Mouse (Mus musculus) lung, postnatal 0 days (tissue): Measurements from ENCODE around the gene Anapc11.

ENCODE experiments used
- CTCF ChIP-seq: IDR thresholded peaks from 2 replicates; pipeline ENCODE4 v1.5.1; 2016; ENCODE audit warnings: antibody characterized with exemption, mild to moderate bottlenecking
- EP300 ChIP-seq: IDR thresholded peaks from 2 replicates; pipeline ENCODE4 v1.6.1; 2016; ENCODE audit warnings: antibody characterized with exemption, mild to moderate bottlenecking, control low read depth

DNA sequence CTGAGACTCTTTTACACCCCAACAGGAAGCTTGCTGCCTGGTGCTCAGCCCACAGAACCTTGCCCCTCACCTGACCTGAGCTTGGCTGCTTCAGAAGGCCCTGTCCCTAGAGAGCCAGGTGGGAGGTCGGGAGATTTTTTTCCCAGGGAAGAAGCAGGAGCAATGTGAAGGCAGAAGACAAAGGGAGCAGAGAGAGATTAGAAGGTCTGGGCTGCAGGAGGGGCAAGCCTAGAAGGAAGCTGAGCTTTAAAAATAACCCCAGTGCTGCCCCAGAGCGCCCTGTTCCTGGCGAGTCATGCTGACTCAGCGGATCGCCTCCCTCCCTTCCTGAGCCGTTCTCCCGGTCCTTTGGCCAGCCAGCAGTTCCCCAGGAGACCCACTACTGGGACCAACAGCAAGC, 31.7 kb downstream of the Anapc11 start:
- TF ChIP-seq EP300 = no peak
- no peak for TF ChIP-seq CTCF
